Mouse (Mus musculus): ENCODE measurements at regions not wholly inside any gene's neighbourhood (a gene's known extent, or its start where the extent isn't known, plus 50 kb on each side); places are given as distances from the start of the nearest gene placed in this dataset.

DNA sequence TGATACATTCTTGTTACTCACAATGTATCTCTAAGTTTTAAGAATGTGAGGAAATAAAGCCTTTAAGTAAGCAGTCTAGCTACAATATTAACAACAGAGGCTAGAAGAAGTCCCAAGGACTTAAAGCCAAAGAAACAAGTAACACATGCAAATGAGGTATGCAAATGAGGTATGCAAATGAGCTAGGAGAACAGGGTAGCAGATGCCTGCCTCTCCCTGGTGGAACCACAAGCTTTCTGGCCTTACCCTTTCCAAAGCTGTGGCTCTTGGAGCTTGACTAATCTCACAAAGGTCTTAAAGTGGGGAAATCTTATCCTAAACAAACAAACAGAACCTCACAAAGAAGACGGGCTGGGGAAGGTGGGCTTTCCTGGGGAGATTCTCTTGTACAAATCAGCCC is 322.1 kb downstream of the Setd4 start:
- TF ChIP-seq CTCF (IDR thresholded peaks at IDR 0.05; ENCODE audit: low read depth) (no peak), EP300 (IDR thresholded peaks at IDR 0.05; ENCODE audit: low read depth) (no peak)
